Mouse (Mus musculus): ENCODE measurements around the gene Rpl23a.
"Not testable (repeated sequence)": the region's sequence is repeated elsewhere in the genome, so short reads cannot be mapped to it uniquely, and the experiment has no call there.

Rpl23a gene

GRCm38 (mm10) chr11:78146707-78147543, 36.5 kb downstream of the Rpl23a start:
- no peak for DNase-seq (ENCODE audit: low read depth, low spot score)

DNA sequence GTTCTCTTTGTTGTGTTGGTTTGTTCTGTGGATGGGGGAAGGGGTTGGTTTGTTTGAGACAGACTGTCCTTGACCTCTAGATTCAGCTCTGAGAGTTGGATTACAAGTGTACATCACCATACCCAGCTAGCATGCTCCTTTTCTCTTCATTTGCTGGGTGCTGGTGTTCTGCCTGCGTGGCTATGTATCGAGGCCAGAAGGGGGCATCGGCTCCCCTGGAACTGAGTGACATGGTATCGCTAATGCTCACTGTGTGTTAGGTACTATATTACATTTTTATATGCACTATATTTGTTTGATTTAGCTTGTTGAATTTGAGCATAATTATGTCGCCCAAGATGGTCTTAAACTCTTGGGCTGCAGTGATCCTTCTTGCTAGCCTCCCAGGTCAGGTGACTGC, 37.2 kb downstream of the Rpl23a start:
- DNase-seq (ENCODE audit: low read depth, low spot score) = no peak

- no peak for DNase-seq (ENCODE audit: low read depth, low spot score)
These were observed 39.9 kb downstream of the Rpl23a start for GRCm38 (mm10) chr11:78143520-78143919.

DNA sequence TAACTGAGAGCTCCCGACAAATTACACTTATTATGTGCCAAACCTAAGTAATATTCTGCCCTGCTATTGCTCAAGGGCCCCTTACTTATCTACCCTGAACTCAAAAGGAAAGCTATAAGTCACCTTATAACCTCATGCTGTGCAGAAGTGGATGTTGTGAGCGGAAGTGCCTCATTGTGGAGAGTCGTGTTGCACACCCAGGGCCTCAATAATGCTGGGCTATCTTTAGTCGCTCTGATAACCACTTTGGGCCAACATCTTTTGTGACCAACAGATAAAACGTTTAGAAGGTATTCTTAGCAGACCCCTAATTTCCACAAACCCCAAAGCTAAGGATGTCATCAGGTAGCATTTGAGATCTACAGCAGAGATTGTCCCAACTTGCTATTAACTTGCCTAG, 42.7 kb downstream of the Rpl23a start:
- DNase-seq (ENCODE audit: low read depth, low spot score) = no peak

DNA sequence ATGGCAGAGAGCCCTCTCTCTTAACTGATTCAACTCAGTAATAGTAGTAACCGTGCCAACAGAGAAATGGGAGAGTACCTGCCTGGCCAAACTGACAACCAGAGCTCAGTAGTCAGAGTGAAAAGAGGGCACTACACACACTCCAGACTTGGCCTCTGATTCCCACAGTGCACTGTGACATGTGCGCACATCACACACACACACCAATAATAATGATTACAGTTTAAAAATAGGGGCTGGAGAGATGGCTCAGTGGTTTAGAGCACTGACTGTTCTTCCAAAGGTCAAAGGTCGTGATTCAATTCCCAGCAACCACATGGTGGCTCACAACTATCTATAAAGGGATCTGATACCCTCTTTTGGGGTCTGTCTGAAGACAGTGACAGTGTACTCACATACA, 45.4 kb downstream of the Rpl23a start:
- DNase-seq (ENCODE audit: low read depth, low spot score) = no peak

DNA sequence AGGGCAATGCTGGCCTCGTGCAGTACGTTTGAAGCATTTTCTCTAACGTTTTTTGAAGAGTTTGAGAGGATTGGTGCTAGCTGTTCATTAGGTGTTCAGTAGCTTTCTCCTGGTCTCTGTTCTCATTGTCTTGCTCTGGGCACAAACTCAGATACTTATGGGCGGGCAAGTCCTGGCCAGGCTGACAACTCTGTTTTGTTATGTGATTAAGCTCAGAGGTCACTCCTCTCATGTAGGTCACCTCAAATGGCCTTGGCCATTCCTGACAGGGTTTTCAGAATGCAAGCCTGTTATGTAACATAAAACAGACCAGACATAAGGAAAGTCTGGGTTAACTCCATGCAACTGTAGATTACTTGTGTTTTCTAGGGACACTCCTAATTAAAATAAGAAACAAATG, 45.8 kb downstream of the Rpl23a start:
- no peak for DNase-seq (ENCODE audit: low read depth, low spot score)

GRCm38 (mm10) chr11:78136132-78136531, 47.3 kb downstream of the Rpl23a start:
- DNase-seq (ENCODE audit: low read depth, low spot score) = no peak

DNA sequence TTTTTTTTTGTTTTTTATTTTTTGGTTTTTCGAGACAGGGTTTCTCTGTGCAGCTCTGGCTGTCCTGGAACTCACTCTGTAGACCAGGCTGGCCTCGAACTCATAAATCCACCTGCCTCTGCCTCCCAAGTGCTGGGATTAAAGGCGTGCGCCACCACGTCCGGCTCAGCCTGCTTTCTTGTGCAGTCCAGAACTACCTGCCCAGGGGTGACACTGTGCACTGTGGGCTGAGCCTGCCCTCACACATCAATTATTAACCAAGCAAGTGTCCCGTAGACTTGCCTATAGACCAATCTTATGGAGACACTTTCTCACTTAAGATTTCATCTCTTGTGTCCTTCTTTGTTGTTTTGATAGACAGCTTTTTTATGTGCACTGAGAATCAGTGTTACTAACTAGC, 48.1 kb downstream of the Rpl23a start:
- not testable (repeated sequence) for DNase-seq (ENCODE audit: low read depth, low spot score)

GRCm38 (mm10) chr11:78134344-78134743, 49.0 kb downstream of the Rpl23a start:
- DNase-seq (ENCODE audit: low read depth, low spot score) = no peak

DNA sequence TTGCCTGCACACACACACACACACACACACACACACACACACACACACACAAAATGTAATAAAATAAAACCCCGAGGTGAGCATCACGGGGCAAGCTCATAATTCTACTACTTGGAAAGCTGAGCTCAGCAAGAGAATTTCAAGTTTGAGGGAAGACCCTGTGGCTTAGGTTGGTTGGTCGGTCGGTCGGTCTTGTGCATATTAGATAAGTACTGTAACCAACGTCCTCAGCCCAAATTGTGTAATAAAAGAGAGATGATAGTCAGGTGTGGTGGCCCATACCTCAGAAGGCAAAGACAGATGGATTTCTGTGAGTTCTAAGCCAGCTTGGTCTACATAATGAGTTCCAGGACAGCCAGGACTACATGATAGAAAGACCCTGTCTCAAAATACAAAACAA, 49.5 kb downstream of the Rpl23a start:
- no peak for DNase-seq (ENCODE audit: low read depth, low spot score)
